Mouse (Mus musculus): ENCODE measurements around the gene Lrrc3c.

DNA sequence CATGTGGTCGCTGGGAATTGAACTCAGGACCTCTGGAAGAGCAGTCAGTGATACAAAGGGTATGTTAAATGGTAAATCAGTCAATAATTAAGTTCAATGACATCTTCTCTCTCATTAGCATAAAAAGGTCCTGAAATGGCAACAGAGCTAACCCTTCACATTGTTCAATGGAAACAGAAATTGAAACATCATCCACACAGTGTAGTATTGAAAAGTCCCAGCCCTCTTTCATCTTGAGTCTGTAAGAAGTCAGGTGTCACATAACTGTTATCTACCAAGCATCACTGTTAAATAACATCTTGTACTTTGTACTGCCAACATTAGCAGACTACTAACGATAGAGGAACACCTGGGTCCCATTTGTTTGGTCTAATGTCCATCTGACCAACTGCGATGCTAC lies 35.1 kb upstream of the Lrrc3c start:
- TF ChIP-seq POLR2A (IDR thresholded peaks at IDR 0.05; ENCODE audit: borderline replicate concordance, control insufficient read depth, low read depth, low read length) (no peak), CTCF (IDR thresholded peaks at IDR 0.05; ENCODE audit: control insufficient read depth, insufficient read depth, low read length) (no peak)

Data from bone marrow, adult 2 months (tissue).